Mouse (Mus musculus) MEL (cell line): Measurements from ENCODE around the gene Grin2b. TPM values are rescaled to one million over a fixed set of nuclear protein-coding genes. Genes with fewer than 3 reads are reported as not detected.

ENCODE experiments used
- DNase-seq: peaks from one replicate; pipeline ENCODE4 v3.0.0; 2011; ENCODE audit warnings: low read depth, low spot score
- H3K27ac ChIP-seq: 2 replicates; pipeline ENCODE4 v1.5.1; 2012; ENCODE audit warnings: low read depth, mild to moderate bottlenecking, control low read depth, low read length, moderate library complexity; ENCODE audit not compliant: control insufficient read depth
- H3K27me3 ChIP-seq, 2 experiments: fragments of 150-350 bp in 1 of 2; sonication (generic) in 1 of 2; 2 replicates each; pipeline ENCODE4 v1.6.1; 2012; ENCODE audit warnings: low read length in 2 of 2, mild to moderate bottlenecking in 2 of 2, improper control_type of control experiment in 1 of 2, moderate library complexity in 1 of 2; ENCODE audit not compliant: insufficient read depth in 2 of 2, control insufficient read depth in 1 of 2
- H3K36me3 ChIP-seq, 2 experiments: 2 replicates each; pipeline ENCODE4 v1.6.1; 2012 to 2014; ENCODE audit warnings: low read length in 2 of 2, improper control_type of control experiment in 1 of 2, inconsistent platforms in 1 of 2, mild to moderate bottlenecking in 1 of 2; ENCODE audit not compliant: insufficient read depth in 2 of 2, control insufficient read depth in 1 of 2
- H3K4me1 ChIP-seq, 2 experiments: fragments of 150-350 bp in 1 of 2; sonication (generic) in 1 of 2; 2 replicates each; pipeline ENCODE4 v1.6.1; 2012; ENCODE audit warnings: low read length in 2 of 2, improper control_type of control experiment in 1 of 2, mild to moderate bottlenecking in 1 of 2; ENCODE audit not compliant: insufficient read depth in 2 of 2, control insufficient read depth in 1 of 2
- H3K4me3 ChIP-seq, 2 experiments: fragments of 150-350 bp in 1 of 2; sonication (generic) in 1 of 2; 2 replicates each; pipeline ENCODE4 v1.5.1; 2012; ENCODE audit warnings: low read depth in 2 of 2, low read length in 2 of 2, mild to moderate bottlenecking in 2 of 2, moderate library complexity in 2 of 2, control low read depth in 1 of 2, improper control_type of control experiment in 1 of 2; ENCODE audit not compliant: control insufficient read depth in 1 of 2, insufficient read depth in 1 of 2
- H3K79me2 ChIP-seq: 2 replicates; pipeline ENCODE4 v1.6.1; 2012; ENCODE audit warnings: mild to moderate bottlenecking, low read length, moderate library complexity; ENCODE audit not compliant: control insufficient read depth, poor library complexity, insufficient read depth
- H3K9ac ChIP-seq: 2 replicates; pipeline ENCODE4 v1.6.1; 2012; ENCODE audit warnings: low read depth, mild to moderate bottlenecking, control low read depth, low read length, moderate library complexity; ENCODE audit not compliant: control insufficient read depth, poor library complexity, severe bottlenecking
- H3K9me3 ChIP-seq: fragments of 150-350 bp; sonication (generic); replicated peaks from 2 replicates; pipeline ENCODE4 v1.6.1; 2012; ENCODE audit warnings: mild to moderate bottlenecking, low read length, improper control_type of control experiment, moderate library complexity; ENCODE audit not compliant: insufficient read depth
- CHD2 ChIP-seq: IDR thresholded peaks from 2 replicates; pipeline ENCODE4 v1.6.1; 2011; ENCODE audit warnings: low read length, improper control_type of control experiment
- E2F4 ChIP-seq: IDR thresholded peaks from 2 replicates; pipeline ENCODE4 v1.6.1; 2011; ENCODE audit warnings: low read depth, low read length, improper control_type of control experiment, borderline replicate concordance
- ELF1 ChIP-seq: IDR thresholded peaks from 2 replicates; pipeline ENCODE4 v1.6.1; 2014; ENCODE audit warnings: low read depth, mild to moderate bottlenecking, inconsistent platforms, low read length, improper control_type of control experiment, moderate library complexity
- GABPA ChIP-seq: IDR thresholded peaks from 2 replicates; pipeline ENCODE4 v1.6.1; 2012; ENCODE audit warnings: low read depth, mild to moderate bottlenecking, inconsistent platforms, low read length, improper control_type of control experiment, moderate library complexity
- GATA1 ChIP-seq: IDR thresholded peaks from 2 replicates; pipeline ENCODE4 v1.6.1; 2011; ENCODE audit warnings: low read depth, low read length, improper control_type of control experiment
- HCFC1 ChIP-seq: IDR thresholded peaks from 2 replicates; pipeline ENCODE4 v1.6.1; 2012; ENCODE audit warnings: low read depth, mild to moderate bottlenecking, inconsistent platforms, low read length, improper control_type of control experiment, moderate library complexity
- JUND ChIP-seq: IDR thresholded peaks from 2 replicates; pipeline ENCODE4 v1.6.1; 2011; ENCODE audit warnings: low read depth, mild to moderate bottlenecking, improper control_type of control experiment, low read length
- KAT2A ChIP-seq: conservative IDR thresholded peaks from 2 replicates; pipeline ENCODE4 v1.6.1; 2012; ENCODE audit warnings: low read depth, low read length, improper control_type of control experiment, inconsistent platforms
- MAFK ChIP-seq: IDR thresholded peaks from 2 replicates; pipeline ENCODE4 v1.6.1; 2011; ENCODE audit warnings: low read depth, mild to moderate bottlenecking, low read length, improper control_type of control experiment, borderline replicate concordance
- MAZ ChIP-seq: IDR thresholded peaks from 2 replicates; pipeline ENCODE4 v1.6.1; 2012; ENCODE audit warnings: low read depth, mild to moderate bottlenecking, inconsistent platforms, low read length, improper control_type of control experiment
- MXI1 ChIP-seq: IDR thresholded peaks from 2 replicates; pipeline ENCODE4 v1.6.1; 2011; ENCODE audit warnings: mild to moderate bottlenecking, low read depth, low read length, improper control_type of control experiment
- MYB ChIP-seq: IDR thresholded peaks from 2 replicates; pipeline ENCODE4 v1.6.1; 2011; ENCODE audit warnings: mild to moderate bottlenecking, low read depth, low read length, improper control_type of control experiment
- POLR2A ChIP-seq, 2 experiments: IDR thresholded peaks; 2 replicates each; pipeline ENCODE4 v1.6.1; 2011 to 2012; ENCODE audit warnings: low read length in 2 of 2, mild to moderate bottlenecking in 2 of 2, control low read depth in 1 of 2, improper control_type of control experiment in 1 of 2, low read depth in 1 of 2, moderate library complexity in 1 of 2; ENCODE audit not compliant: control insufficient read depth in 1 of 2, insufficient read depth in 1 of 2, poor library complexity in 1 of 2
- POLR2AphosphoS2 ChIP-seq: IDR thresholded peaks from 2 replicates; pipeline ENCODE4 v1.6.1; 2011; ENCODE audit warnings: low read length, improper control_type of control experiment
- SMC3 ChIP-seq: IDR thresholded peaks from 2 replicates; pipeline ENCODE4 v1.6.1; 2011; ENCODE audit warnings: low read depth, low read length, improper control_type of control experiment
- TAL1 ChIP-seq: IDR thresholded peaks from 2 replicates; pipeline ENCODE4 v1.6.1; 2012; ENCODE audit warnings: mild to moderate bottlenecking, inconsistent platforms, low read length, moderate library complexity, mixed read lengths
- USF1 ChIP-seq: IDR thresholded peaks from 2 replicates; pipeline ENCODE4 v1.6.1; 2014; ENCODE audit warnings: low read depth, mild to moderate bottlenecking, inconsistent platforms, low read length, improper control_type of control experiment, moderate library complexity
- USF2 ChIP-seq, 2 experiments: IDR thresholded peaks; 2 replicates each; pipeline ENCODE4 v1.6.1; 2011 to 2012; ENCODE audit warnings: improper control_type of control experiment in 2 of 2, low read length in 2 of 2, borderline replicate concordance in 1 of 2, inconsistent platforms in 1 of 2, low read depth in 1 of 2, mild to moderate bottlenecking in 1 of 2; ENCODE audit not compliant: insufficient read depth in 1 of 2
- ZC3H11A ChIP-seq: IDR thresholded peaks from 2 replicates; pipeline ENCODE4 v1.6.1; 2012; ENCODE audit warnings: low read depth, mild to moderate bottlenecking, inconsistent platforms, low read length, improper control_type of control experiment
- ZKSCAN1 ChIP-seq: IDR thresholded peaks from 2 replicates; pipeline ENCODE4 v1.6.1; 2012; ENCODE audit warnings: low read depth, mild to moderate bottlenecking, inconsistent platforms, low read length, improper control_type of control experiment, moderate library complexity
- ZNF384 ChIP-seq: IDR thresholded peaks from 2 replicates; pipeline ENCODE4 v1.6.1; 2012; ENCODE audit warnings: low read depth, mild to moderate bottlenecking, inconsistent platforms, low read length, improper control_type of control experiment
- polyA plus RNA-seq, 2 experiments: library from polyadenylated mRNA; stranded (reverse) in 1 of 2; unstranded in 1 of 2; fragments of >175 nt in 1 of 2; fragments of >200 nt in 1 of 2; gene quantifications; 2 replicates each; pipeline versions ENCODE4 v1.2.1 to v1.2.4; 2012; ENCODE audit warnings: low replicate concordance in 2 of 2, low read depth in 1 of 2; ENCODE audit not compliant: insufficient read length in 2 of 2, insufficient read depth in 1 of 2, missing spikeins in 1 of 2
- total RNA-seq: library from RNA; depleted of rRNA; stranded (reverse); fragments of 300-350 nt; gene quantifications from 2 replicates; pipeline ENCODE4 v1.2.3, GENCODE M21; 2012

The Grin2b gene
- total and polyA plus RNA-seq, 3 experiments, result not detected

GRCm38 (mm10) chr6:135970716-135971318 is 202.5 kb downstream of the Grin2b start:
- H3K9me3 ChIP-seq, result no peaks in the 10 kb centered on the region
- no peak overlapping the region for H3K27ac ChIP-seq
- H3K36me3 ChIP-seq, result no peaks in the 10 kb centered on the region

DNA sequence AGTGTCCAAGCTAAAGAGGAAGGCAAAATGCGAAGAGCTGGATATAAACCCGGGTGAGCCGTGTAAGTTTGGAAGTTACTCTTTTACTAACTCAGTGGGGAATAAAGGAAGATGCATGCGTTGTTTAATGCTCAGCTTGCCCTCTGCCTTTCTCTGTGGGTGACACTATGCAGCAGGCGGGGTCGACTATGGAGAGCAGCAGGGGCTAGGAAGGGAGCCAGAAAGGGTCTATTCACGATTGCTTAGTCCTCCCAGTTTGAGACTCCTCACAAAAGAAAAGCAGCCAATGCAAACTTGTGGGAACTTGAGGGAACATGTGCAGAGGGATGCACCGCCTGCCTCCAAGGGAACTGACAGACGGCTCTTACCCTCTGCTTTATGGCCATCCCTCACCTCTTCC is 211.5 kb downstream of the Grin2b start:
- H3K9ac ChIP-seq, result no peak overlapping the region
- no peak for TF ChIP-seq KAT2A
- TF ChIP-seq E2F4, result no peak
- TF ChIP-seq, all 39 proteins: peak for 0
- DNase-seq, result no peak
- Histone ChIP-seq H3K4me3 (no peak overlapping the region), H3K27me3 (no peaks in the 10 kb centered on the region), H3K27ac (no peak overlapping the region), H3K9me3 (no peaks in the 10 kb centered on the region), H3K79me2 (no peaks in the 10 kb centered on the region), H3K4me1 (no peaks in the 10 kb centered on the region), H3K36me3 (no peaks in the 10 kb centered on the region)

More at GRCm38 (mm10) chr6:135970716-135971318, 202.5 kb downstream of the Grin2b start:
- no peaks in the 10 kb centered on the region for H3K27me3 ChIP-seq
- no peak for DNase-seq
- H3K9ac ChIP-seq, result no peak overlapping the region
- H3K79me2 ChIP-seq, result no peaks in the 10 kb centered on the region
- TF ChIP-seq CHD2 (no peak), MAZ (no peak), POLR2AphosphoS2 (no peak)
- no peak overlapping the region for H3K4me3 ChIP-seq
- no peaks in the 10 kb centered on the region for H3K4me1 ChIP-seq

- no peaks in the 10 kb centered on the region for H3K9me3 ChIP-seq
- no peaks in the 10 kb centered on the region for H3K4me1 ChIP-seq
- no peak for TF ChIP-seq JUND
- no peak for TF ChIP-seq ZC3H11A
- TF ChIP-seq ZNF384, result no peak
- TF ChIP-seq USF1, result no peak
- no peak for TF ChIP-seq E2F4
- TF ChIP-seq KAT2A, result no peak
- TF ChIP-seq MXI1, result no peak
- no peak for TF ChIP-seq GABPA
- no peak for TF ChIP-seq MAFK
- TF ChIP-seq GATA1, result no peak
- TF ChIP-seq TAL1, result no peak
- no peak for TF ChIP-seq POLR2A (IDR thresholded peaks at IDR 0.05; ENCODE audit: control insufficient read depth in 1 of 2, insufficient read depth in 1 of 2, low read depth in 1 of 2, low read length in 2 of 2, poor library complexity in 1 of 2)
- no peak for TF ChIP-seq ZKSCAN1
- no peak for TF ChIP-seq SMC3
- no peak for TF ChIP-seq HCFC1
- TF ChIP-seq USF2 (IDR thresholded peaks at IDR 0.05; ENCODE audit: borderline replicate concordance in 1 of 2, insufficient read depth in 1 of 2, low read depth in 1 of 2, low read length in 2 of 2), result no peak
- no peak for TF ChIP-seq ELF1
- no peak for TF ChIP-seq MYB
- TF ChIP-seq CHD2, result no peak
Observed at GRCm38 (mm10) chr6:135959629-135960028, 213.7 kb downstream of the Grin2b start.

More at GRCm38 (mm10) chr6:135959629-135960028, 213.7 kb downstream of the Grin2b start:
- Histone ChIP-seq H3K27me3 (no peaks in the 10 kb centered on the region), H3K9ac (no peak overlapping the region), H3K27ac (no peak overlapping the region), H3K4me3 (no peak overlapping the region), H3K79me2 (no peaks in the 10 kb centered on the region), H3K36me3 (no peaks in the 10 kb centered on the region)
- DNase-seq, result no peak
